Mouse (Mus musculus) E14TG2a.4 (cell line): ENCODE results near the gene Dmtf1.

Source experiments
- H3K27me3 ChIP-seq: 2 replicates; pipeline ENCODE4 v1.6.1; 2014; ENCODE audit warnings: low read length, control low read depth; ENCODE audit not compliant: insufficient read depth
- H3K36me3 ChIP-seq: 2 replicates; pipeline ENCODE4 v1.6.1; 2014; ENCODE audit warnings: low read length, control low read depth; ENCODE audit not compliant: insufficient read depth
- H3K4me1 ChIP-seq: replicated peaks from 2 replicates; pipeline ENCODE4 v1.6.1; 2014; ENCODE audit warnings: low read depth, low read length, control low read depth
- H3K4me3 ChIP-seq: replicated peaks from 2 replicates; pipeline ENCODE4 v1.5.1; 2014; ENCODE audit warnings: mild to moderate bottlenecking, low read length
- H3K9me3 ChIP-seq: 2 replicates; pipeline ENCODE4 v1.6.1; 2014; ENCODE audit warnings: low read length, control low read depth
- CTCF ChIP-seq: conservative IDR thresholded peaks from 2 replicates; pipeline ENCODE4 v1.5.1; 2014; ENCODE audit warnings: low read length
- NANOG ChIP-seq: IDR thresholded peaks from 2 replicates; pipeline ENCODE4 v1.6.1; 2014; ENCODE audit warnings: borderline replicate concordance, low read length, mixed read lengths
- POU5F1 ChIP-seq: IDR thresholded peaks from 2 replicates; pipeline ENCODE4 v1.6.1; 2014; ENCODE audit warnings: low read length, borderline replicate concordance

The Dmtf1 gene

GRCm38 (mm10) chr5:9073177-9073854 is 88.3 kb downstream of the Dmtf1 start:
- Histone ChIP-seq H3K4me1 (no peaks in the 10 kb centered on the region), H3K36me3 (no peaks in the 10 kb centered on the region), H3K27me3 (no peaks in the 10 kb centered on the region), H3K9me3 (no peaks in the 10 kb centered on the region), H3K4me3 (no peak overlapping the region)
- TF ChIP-seq NANOG, result no peak
- no peak for TF ChIP-seq POU5F1
- TF ChIP-seq CTCF, result no peak

GRCm38 (mm10) chr5:9071360-9071759 is 90.2 kb downstream of the Dmtf1 start:
- H3K4me1 ChIP-seq, result no peaks in the 10 kb centered on the region
- no peaks in the 10 kb centered on the region for H3K36me3 ChIP-seq
- no peak overlapping the region for H3K4me3 ChIP-seq
- no peaks in the 10 kb centered on the region for H3K9me3 ChIP-seq
- H3K27me3 ChIP-seq, result no peaks in the 10 kb centered on the region
- no peak for TF ChIP-seq NANOG
- TF ChIP-seq POU5F1, result no peak
- no peak for TF ChIP-seq CTCF

- no peak overlapping the region for H3K4me3 ChIP-seq
- no peaks in the 10 kb centered on the region for H3K36me3 ChIP-seq
- H3K4me1 ChIP-seq, result peaks cover 7% of the 10 kb centered on the region
- TF ChIP-seq CTCF (no peak), POU5F1 (no peak), NANOG (no peak)
- no peaks in the 10 kb centered on the region for H3K9me3 ChIP-seq
- H3K27me3 ChIP-seq, result no peaks in the 10 kb centered on the region
Measured at GRCm38 (mm10) chr5:9069599-9070209, 91.9 kb downstream of the Dmtf1 start.

- TF ChIP-seq NANOG (no peak), POU5F1 (no peak), CTCF (no peak)
- Histone ChIP-seq H3K36me3 (no peaks in the 10 kb centered on the region), H3K9me3 (no peaks in the 10 kb centered on the region), H3K27me3 (no peaks in the 10 kb centered on the region), H3K4me1 (peaks cover 14% of the 10 kb centered on the region), H3K4me3 (no peak overlapping the region)
Measured at GRCm38 (mm10) chr5:9068886-9069285, 92.7 kb downstream of the Dmtf1 start.
